Mouse (Mus musculus): ENCODE measurements around the gene Tpst2. TPM values are rescaled to one million over a fixed set of nuclear protein-coding genes. Genes with fewer than 3 reads are reported as not detected.
A peak's percentile ranks its signal among the peaks of the same experiment; 100 is the strongest.

Gene Tpst2
- total and polyA plus RNA-seq, 2 experiments from 2014 or later: 42.9 to 86.1 TPM

- peak; percentile 43 for DNase-seq (ENCODE audit: low spot score)
- H3K4me3 ChIP-seq (ENCODE audit: low read depth, low read length): no peak overlapping the region
- 0 out of 2 replicates have a peak, but pooled peaks have one; percentile 31 for TF ChIP-seq EP300 (IDR thresholded peaks at IDR 0.05; ENCODE audit: low read depth)
- TF ChIP-seq CTCF (IDR thresholded peaks at IDR 0.05; ENCODE audit: low read depth): no peak
- no peaks in the 10 kb centered on the region for H3K27me3 ChIP-seq (ENCODE audit: control insufficient read depth, insufficient read depth, low read length)
- WGBS: 38% methylated on average over 7 of the region's 7 CpGs
- H3K27ac ChIP-seq (ENCODE audit: low read depth): peak overlapping the region; percentile 55
- H3K9ac ChIP-seq (replicated peaks; ENCODE audit: low read depth, low read length): no peak overlapping the region
- peaks cover 37% of the 10 kb centered on the region for H3K4me1 ChIP-seq (ENCODE audit: control insufficient read depth, insufficient read depth)
- ATAC-seq (ENCODE audit: insufficient read depth, low read depth): peak; percentile 73
- H3K36me3 ChIP-seq (replicated peaks; ENCODE audit: control insufficient read depth, insufficient read depth, low read length): no peaks in the 10 kb centered on the region
- no peaks in the 10 kb centered on the region for H3K9me3 ChIP-seq (replicated peaks; ENCODE audit: control insufficient read depth, low read length)
- no peak overlapping the region for H3K4me2 ChIP-seq (ENCODE audit: low read depth, low read length)
Measured at GRCm38 (mm10) chr5:112254282-112254806, 22.1 kb upstream of the Tpst2 start.

DNA sequence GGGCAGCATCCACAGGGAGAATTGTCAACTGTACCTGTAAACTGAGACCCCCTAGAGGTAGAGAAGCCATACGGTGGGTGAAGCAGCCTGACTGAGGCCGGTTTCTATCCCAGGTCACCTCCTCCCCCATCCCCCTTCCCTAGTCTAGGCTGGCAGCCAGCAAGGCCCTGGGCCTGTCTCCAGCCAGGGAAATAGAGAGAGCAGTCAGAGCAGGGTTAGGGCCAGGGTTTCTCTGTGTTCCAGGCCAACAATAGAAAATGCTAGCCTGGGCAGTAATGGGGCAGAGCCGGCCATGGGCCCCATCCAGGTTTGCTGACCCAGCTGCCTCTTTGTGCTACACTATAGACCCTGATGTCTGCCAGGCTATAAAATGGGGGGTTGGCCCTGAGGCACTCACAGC, 21.1 kb upstream of the Tpst2 start, which contains the start of gene Crybb1:
TSS of gene Crybb1 (plus strand) at position 390 of the 400 bp plus-strand sequence.
- no peaks in the 10 kb centered on the region for H3K9me3 ChIP-seq (replicated peaks; ENCODE audit: control insufficient read depth, low read length)
- peaks cover 37% of the 10 kb centered on the region for H3K4me1 ChIP-seq (ENCODE audit: control insufficient read depth, insufficient read depth)
- H3K4me2 ChIP-seq (ENCODE audit: low read depth, low read length): no peak within 1 kb of the TSS
- ATAC-seq (ENCODE audit: insufficient read depth, low read depth) (peak; percentile 51; the same call in 1 of the 2 replicates), DNase-seq (ENCODE audit: low spot score) (no peak)
- TF ChIP-seq EP300 (IDR thresholded peaks at IDR 0.05; ENCODE audit: low read depth) (no peak), CTCF (IDR thresholded peaks at IDR 0.05; ENCODE audit: low read depth) (no peak)
- H3K36me3 ChIP-seq (replicated peaks; ENCODE audit: control insufficient read depth, insufficient read depth, low read length): no peaks in the 10 kb centered on the region
- 17% methylated on average over 3 of the region's 3 CpGs for WGBS
- H3K27ac ChIP-seq (ENCODE audit: low read depth): peak within 1 kb of the TSS; percentile 55
- H3K9ac ChIP-seq (replicated peaks; ENCODE audit: low read depth, low read length): peak within 1 kb of the TSS; percentile 28; the same call in 1 of the 2 replicates
- H3K27me3 ChIP-seq (ENCODE audit: control insufficient read depth, insufficient read depth, low read length): peaks cover 3% of the 10 kb centered on the region; the same call in 1 of the 2 replicates
- no peak within 1 kb of the TSS for H3K4me3 ChIP-seq (ENCODE audit: low read depth, low read length)

- peaks cover 37% of the 10 kb centered on the region for H3K4me1 ChIP-seq (ENCODE audit: control insufficient read depth, insufficient read depth)
- no peak overlapping the region for H3K4me3 ChIP-seq (ENCODE audit: low read depth, low read length)
- ATAC-seq (ENCODE audit: insufficient read depth, low read depth) (no peak), DNase-seq (ENCODE audit: low spot score) (no peak)
- WGBS: 78% methylated on average over 9 of the region's 9 CpGs
- no peak overlapping the region for H3K27ac ChIP-seq (ENCODE audit: low read depth)
- H3K9ac ChIP-seq (replicated peaks; ENCODE audit: low read depth, low read length): no peak overlapping the region
- no peaks in the 10 kb centered on the region for H3K9me3 ChIP-seq (replicated peaks; ENCODE audit: control insufficient read depth, low read length)
- H3K27me3 ChIP-seq (ENCODE audit: control insufficient read depth, insufficient read depth, low read length): peaks cover 9% of the 10 kb centered on the region
- TF ChIP-seq CTCF (IDR thresholded peaks at IDR 0.05; ENCODE audit: low read depth): no peak
- H3K36me3 ChIP-seq (replicated peaks; ENCODE audit: control insufficient read depth, insufficient read depth, low read length): no peaks in the 10 kb centered on the region
- H3K4me2 ChIP-seq (ENCODE audit: low read depth, low read length): no peak overlapping the region
Measured at GRCm38 (mm10) chr5:112256457-112256856, 20.0 kb upstream of the Tpst2 start.

- 74% methylated on average over 3 of the region's 3 CpGs for WGBS
- H3K4me1 ChIP-seq (ENCODE audit: control insufficient read depth, insufficient read depth): peaks cover 31% of the 10 kb centered on the region
- ATAC-seq (ENCODE audit: insufficient read depth, low read depth) (no peak), DNase-seq (ENCODE audit: low spot score) (no peak)
- H3K4me3 ChIP-seq (ENCODE audit: low read depth, low read length): no peak overlapping the region
- H3K9ac ChIP-seq (replicated peaks; ENCODE audit: low read depth, low read length): no peak overlapping the region
- H3K27me3 ChIP-seq (ENCODE audit: control insufficient read depth, insufficient read depth, low read length): peaks cover 11% of the 10 kb centered on the region
- TF ChIP-seq EP300 (IDR thresholded peaks at IDR 0.05; ENCODE audit: low read depth) (no peak), CTCF (IDR thresholded peaks at IDR 0.05; ENCODE audit: low read depth) (no peak)
- no peak overlapping the region for H3K4me2 ChIP-seq (ENCODE audit: low read depth, low read length)
- no peaks in the 10 kb centered on the region for H3K36me3 ChIP-seq (replicated peaks; ENCODE audit: control insufficient read depth, insufficient read depth, low read length)
- no peak overlapping the region for H3K27ac ChIP-seq (ENCODE audit: low read depth)
- no peaks in the 10 kb centered on the region for H3K9me3 ChIP-seq (replicated peaks; ENCODE audit: control insufficient read depth, low read length)
Measured at GRCm38 (mm10) chr5:112257896-112258295, 18.6 kb upstream of the Tpst2 start.

- no peak overlapping the region for H3K4me3 ChIP-seq (ENCODE audit: low read depth, low read length)
- no peak for TF ChIP-seq EP300 (IDR thresholded peaks at IDR 0.05; ENCODE audit: low read depth)
- TF ChIP-seq CTCF (IDR thresholded peaks at IDR 0.05; ENCODE audit: low read depth): no peak
- peaks cover 9% of the 10 kb centered on the region for H3K4me1 ChIP-seq (ENCODE audit: control insufficient read depth, insufficient read depth)
- no peak overlapping the region for H3K27ac ChIP-seq (ENCODE audit: low read depth)
- WGBS: 84% methylated on average over 16 of the region's 16 CpGs
- peaks cover 11% of the 10 kb centered on the region for H3K27me3 ChIP-seq (ENCODE audit: control insufficient read depth, insufficient read depth, low read length)
- no peak overlapping the region for H3K4me2 ChIP-seq (ENCODE audit: low read depth, low read length)
- H3K36me3 ChIP-seq (replicated peaks; ENCODE audit: control insufficient read depth, insufficient read depth, low read length): no peaks in the 10 kb centered on the region
- DNase-seq (ENCODE audit: low spot score) (no peak), ATAC-seq (ENCODE audit: insufficient read depth, low read depth) (no peak)
- no peak overlapping the region for H3K9ac ChIP-seq (replicated peaks; ENCODE audit: low read depth, low read length)
- no peaks in the 10 kb centered on the region for H3K9me3 ChIP-seq (replicated peaks; ENCODE audit: control insufficient read depth, low read length)
Measured at GRCm38 (mm10) chr5:112259862-112260650, 16.4 kb upstream of the Tpst2 start.
